Mouse (Mus musculus): ENCODE data around the gene Cradd.

DNA sequence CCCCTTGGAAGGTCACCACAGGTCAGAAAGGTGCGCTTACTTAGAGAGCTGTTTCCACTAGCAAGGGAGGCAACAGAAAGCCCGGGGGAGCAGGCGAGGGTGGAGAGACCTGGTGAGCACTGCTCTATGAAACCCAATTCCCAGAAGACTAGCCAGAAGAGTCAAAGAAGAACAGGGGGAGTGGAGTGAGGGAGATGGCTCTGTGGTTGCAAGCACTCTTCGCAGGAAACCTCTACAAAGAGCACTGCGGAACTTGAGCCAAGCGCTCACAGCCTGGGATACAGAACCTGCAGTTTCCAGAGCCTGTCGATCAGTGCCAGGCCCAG lies 24.2 kb downstream of the Cradd start:
- TF ChIP-seq GATA1 (IDR thresholded peaks at IDR 0.05; ENCODE audit: borderline replicate concordance, low read length) (no peak), FLI1 (IDR thresholded peaks at IDR 0.05; ENCODE audit: low read length) (no peak)
